Mouse (Mus musculus): ENCODE measurements around the gene Cwc22.

The Cwc22 gene

DNA sequence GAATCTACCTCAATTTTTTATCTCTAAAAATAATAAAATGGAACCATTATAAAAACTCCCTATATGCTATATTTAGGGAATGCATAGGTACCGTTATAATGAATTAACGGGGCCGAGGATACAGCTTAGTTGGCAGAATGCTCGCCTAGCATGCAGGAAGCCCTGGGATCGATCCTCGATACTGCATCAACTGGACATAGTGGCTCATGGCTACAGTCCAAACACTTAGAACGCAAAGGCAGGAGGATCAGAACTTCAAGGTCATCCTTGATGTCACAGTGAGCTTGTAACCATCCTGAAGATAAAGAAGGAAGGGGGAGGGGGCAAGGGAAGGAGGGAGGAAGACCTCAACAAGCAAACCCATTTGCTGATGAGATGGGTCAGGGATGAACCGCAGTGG lies 23.0 kb downstream of the Cwc22 start:
- no peak for DNase-seq

DNA sequence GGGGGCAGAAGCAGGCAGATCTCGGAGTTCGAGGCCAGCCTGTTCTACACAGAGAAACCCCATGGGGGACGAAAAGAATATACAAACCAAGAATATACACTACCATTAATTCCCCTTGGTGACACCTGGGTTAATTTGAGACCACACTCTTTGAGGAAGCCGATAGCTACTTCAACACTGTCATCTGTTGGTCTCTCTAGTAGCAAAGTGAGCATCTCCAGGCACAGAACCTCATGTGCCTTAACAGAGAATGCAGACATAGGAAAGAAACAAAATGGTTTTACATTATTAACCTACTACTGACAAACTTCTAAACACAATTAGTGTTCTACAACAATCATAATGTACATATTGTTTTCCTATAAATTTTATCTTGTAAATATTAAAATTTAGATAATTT lies 24.9 kb downstream of the Cwc22 start:
- no peak for DNase-seq

DNA sequence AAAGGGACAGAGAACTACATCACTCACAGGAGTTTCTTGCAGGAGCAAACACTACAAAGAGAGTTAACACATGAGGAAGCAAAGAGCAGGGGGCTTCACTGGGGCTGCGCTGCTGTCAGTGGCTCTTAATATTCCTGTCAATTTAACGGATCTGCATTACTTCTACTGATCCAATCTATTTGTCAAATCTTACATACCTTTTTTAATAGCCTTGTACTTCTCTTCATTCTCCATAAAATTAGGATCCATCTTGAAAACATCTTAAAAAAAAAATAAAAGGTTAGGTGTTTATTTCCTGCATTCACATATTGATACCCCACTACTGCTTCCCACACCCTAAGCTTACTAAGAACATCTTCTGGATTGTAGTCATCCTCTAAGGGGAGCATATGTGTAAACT lies 25.6 kb downstream of the Cwc22 start:
- DNase-seq, result no peak

GRCm38 (mm10) chr2:77918474-77918873 lies 27.7 kb downstream of the Cwc22 start:
- DNase-seq, result no peak

DNA sequence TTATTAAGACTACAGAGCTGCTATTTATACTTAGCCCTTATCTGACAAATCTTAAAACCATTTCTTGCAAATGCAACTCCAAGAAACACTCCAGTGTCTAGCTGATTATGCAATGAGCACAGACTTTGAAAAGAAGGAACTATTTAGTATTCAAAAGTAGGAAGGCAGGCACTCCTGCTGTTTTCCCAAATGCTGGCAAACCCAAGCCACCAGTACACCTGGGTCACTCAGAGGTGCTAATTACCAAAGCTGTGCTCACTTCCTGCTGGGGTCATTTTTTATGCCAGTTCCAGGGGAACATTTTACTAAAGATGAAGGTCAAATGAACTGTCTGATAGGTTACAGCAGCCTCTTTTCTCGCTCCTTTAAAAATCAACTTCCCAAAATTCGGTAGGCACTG lies 28.2 kb downstream of the Cwc22 start:
- peak; percentile 53 to 66 for DNase-seq

DNA sequence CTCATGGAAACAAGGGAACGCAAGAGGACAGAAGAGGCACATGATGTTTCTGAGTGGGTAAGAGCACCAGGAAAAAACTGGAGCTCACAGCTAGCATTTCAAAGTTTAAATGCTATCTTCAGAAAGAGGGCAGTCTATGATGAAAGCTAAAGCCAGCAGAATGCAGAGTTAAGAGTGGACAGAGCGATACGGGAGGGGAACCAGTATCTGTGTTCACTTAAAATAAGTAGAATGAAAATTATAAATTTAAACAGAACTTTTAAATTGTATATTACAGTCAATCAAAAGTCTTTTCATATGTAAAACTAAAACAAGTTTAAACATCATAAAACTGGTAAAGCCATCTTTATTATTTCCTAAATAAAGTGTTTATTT lies 28.8 kb downstream of the Cwc22 start:
- DNase-seq, result no peak

GRCm38 (mm10) chr2:77916586-77917359 lies 29.4 kb downstream of the Cwc22 start:
- DNase-seq, result no peak

GRCm38 (mm10) chr2:77915187-77915586 lies 31.0 kb downstream of the Cwc22 start:
- DNase-seq, result no peak

GRCm38 (mm10) chr2:77913628-77914027 lies 32.5 kb downstream of the Cwc22 start:
- peak in 1 of 2 experiments; percentile 39 for DNase-seq

DNA sequence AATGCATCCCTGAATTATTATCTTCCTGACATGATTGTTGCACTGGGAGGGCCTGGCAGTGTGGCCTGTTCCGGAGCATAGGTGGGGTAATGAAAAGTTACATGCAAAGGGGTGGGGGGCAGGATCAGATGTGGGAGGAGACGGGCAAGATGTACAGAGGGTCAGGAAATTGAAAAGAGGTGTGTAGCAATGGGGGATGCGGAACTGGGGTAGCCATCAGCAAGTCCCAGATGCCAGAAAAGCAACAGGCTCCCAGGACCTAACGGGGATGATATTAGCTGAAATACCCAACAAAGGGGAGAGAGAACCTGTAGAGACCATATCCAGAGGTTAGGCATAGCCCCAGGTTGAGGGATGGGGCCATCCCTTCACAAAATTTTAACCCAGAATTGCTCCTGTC lies 34.0 kb downstream of the Cwc22 start:
- no peak for DNase-seq

DNA sequence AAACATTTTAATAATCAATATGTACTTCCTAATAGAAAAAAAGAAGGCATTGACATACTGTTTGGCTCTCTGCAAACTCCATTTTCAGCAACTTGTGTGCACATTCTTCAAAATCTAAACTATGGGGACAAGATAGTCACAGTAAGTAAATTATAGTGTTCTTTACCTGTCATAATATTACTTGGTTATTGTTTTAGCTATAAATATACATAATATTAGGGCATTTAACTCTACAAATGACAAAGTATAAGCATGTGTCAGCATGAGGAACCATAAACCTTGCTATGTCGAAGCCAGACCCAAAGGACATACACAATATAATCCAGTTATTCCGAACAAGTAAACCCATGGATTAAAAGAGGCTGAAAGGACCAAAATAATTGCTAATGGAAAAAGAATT lies 34.7 kb downstream of the Cwc22 start:
- no peak for DNase-seq

DNA sequence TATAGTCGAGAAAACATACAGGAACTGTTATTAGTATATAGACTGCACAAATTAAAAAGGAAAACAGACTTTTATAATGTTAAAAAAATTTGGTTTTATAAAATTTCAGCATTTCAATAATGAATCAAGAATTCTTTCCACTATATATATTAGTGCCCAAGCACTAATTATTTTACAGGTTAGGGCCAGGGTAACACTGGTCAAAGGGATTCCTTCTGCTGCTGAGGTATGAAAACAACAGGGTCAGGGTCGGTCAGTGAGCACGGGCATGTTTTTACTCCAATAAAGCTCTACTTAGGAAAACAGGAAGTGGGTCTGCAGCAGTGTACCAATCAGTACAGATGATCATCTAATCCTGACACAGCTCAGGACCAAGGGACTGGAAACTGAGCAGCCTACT lies 36.0 kb downstream of the Cwc22 start:
- DNase-seq, result no peak

- DNase-seq, result no peak
These were observed 39.0 kb downstream of the Cwc22 start for GRCm38 (mm10) chr2:77907164-77907563.

- no peak for DNase-seq
These were observed 41.2 kb downstream of the Cwc22 start for GRCm38 (mm10) chr2:77905023-77905422.

GRCm38 (mm10) chr2:77904495-77904894 lies 41.7 kb downstream of the Cwc22 start:
- DNase-seq, result no peak

DNA sequence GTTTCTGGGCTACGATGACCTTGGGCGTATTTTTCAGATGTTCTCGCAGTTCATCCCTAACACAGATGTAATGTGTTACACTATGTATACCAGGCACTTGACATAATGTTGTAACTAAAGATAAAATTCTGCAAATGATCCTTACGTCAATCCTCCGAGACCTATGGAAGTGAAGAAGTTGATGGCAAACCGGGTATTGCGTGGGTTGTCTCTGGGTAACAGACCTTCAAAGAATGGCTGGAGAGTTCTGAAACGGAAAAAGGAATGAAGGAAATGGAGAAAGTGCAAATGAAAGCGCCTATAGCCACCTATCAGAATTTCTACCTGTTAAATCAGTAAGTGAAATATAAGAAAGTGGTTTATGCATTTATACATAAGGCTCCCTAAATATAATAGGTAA lies 42.2 kb downstream of the Cwc22 start:
- no peak for DNase-seq

GRCm38 (mm10) chr2:77903098-77903497 lies 43.1 kb downstream of the Cwc22 start:
- no peak for DNase-seq

- DNase-seq, result no peak
These were observed 44.9 kb downstream of the Cwc22 start for GRCm38 (mm10) chr2:77901269-77901668.

GRCm38 (mm10) chr2:77900741-77901140 lies 45.4 kb downstream of the Cwc22 start:
- no peak for DNase-seq

DNA sequence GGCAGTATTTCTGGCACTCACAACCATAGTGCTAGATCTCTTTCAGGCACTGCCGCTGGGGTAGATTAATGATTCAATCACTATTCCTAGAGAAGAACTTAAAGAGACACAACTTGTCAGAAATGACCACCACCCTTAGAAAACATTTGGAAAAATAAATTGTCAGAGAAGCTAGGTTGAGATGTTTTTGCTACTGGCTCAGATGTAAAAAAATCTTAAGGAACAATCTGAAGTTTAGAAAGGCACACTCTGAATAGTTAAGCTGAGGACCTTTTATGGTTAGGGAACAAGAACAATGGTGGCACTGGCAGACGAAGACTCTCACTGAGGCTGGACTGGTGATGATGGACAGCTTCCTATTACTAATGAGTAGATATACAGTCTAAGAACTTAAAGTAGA lies 46.1 kb downstream of the Cwc22 start:
- no peak for DNase-seq

DNA sequence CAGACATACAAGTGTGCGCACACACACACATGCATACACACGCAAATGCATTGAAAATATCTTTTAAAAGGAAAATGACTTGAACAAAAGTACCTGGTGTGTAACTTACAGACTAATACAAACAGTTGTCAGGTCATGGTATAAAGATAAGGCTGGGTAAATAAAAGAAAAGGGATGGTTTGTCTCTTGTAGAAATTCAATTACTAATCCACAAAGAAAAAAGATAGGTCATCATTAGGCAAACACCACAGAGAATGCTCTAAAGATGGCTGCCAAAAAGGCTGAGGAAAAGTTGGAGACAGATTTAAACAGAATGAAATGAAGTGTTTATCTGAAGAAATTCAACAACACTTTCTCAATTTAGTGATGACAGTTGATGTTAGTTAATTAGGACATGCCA lies 47.7 kb downstream of the Cwc22 start:
- no peak for DNase-seq

GRCm38 (mm10) chr2:77897988-77898387 lies 48.2 kb downstream of the Cwc22 start:
- no peak for DNase-seq

GRCm38 (mm10) chr2:77897558-77897899 lies 48.6 kb downstream of the Cwc22 start:
- no peak for DNase-seq

- DNase-seq, result peak; percentile 56 to 57
These were observed 49.2 kb downstream of the Cwc22 start for GRCm38 (mm10) chr2:77896843-77897557.

Data from cerebellum, adult 18-20 months (tissue).